8 mouse cellular contexts compared by ENCODE assay signal in genomic region chr14:78848941-78849911, GRCm38 (mm10). TPM values are rescaled to one million over a fixed set of nuclear protein-coding genes. Genes with fewer than 3 reads are reported as not detected.
DNase-seq lines count a peak whose midpoint lies in the region; ATAC-seq and TF ChIP-seq lines count a peak whose summit lies in the region.

Vwa8 (plus strand) TSS chr14:78849052.

- TF ChIP-seq POLR2A in bone marrow, adult 2 months (IDR thresholded peaks at IDR 0.05; ENCODE audit: borderline replicate concordance, control insufficient read depth, low read depth, low read length), result no peak; the same call in 1 of the 2 replicates
- no peak for TF ChIP-seq POLR2A in limb, embryonic 14.5 days (IDR thresholded peaks at IDR 0.05; ENCODE audit: borderline replicate concordance, extremely low read depth, insufficient read depth, insufficient read length)
- TF ChIP-seq POLR2A in spleen, adult 2 months (IDR thresholded peaks at IDR 0.05; ENCODE audit: low read depth, low read length), result no peak

- peak within 1 kb of the TSS; percentile 83 for H3K4me2 ChIP-seq in embryonic facial prominence, embryonic 15.5 days (replicated peaks)
- H3K4me2 ChIP-seq in limb, embryonic 14.5 days (replicated peaks; ENCODE audit: low read depth, low read length, severe bottlenecking), result peak within 1 kb of the TSS; percentile 81
- H3K4me2 ChIP-seq in midbrain, embryonic 16.5 days (ENCODE audit: low read length), result peak within 1 kb of the TSS; percentile 83

- H3K4me3 ChIP-seq in bone marrow, adult 2 months (replicated peaks; ENCODE audit: control insufficient read depth, low read depth, low read length), result peak within 1 kb of the TSS; percentile 86
- peak within 1 kb of the TSS; percentile 85 for H3K4me3 ChIP-seq in embryonic facial prominence, embryonic 15.5 days (replicated peaks)
- H3K4me3 ChIP-seq in limb, embryonic 14.5 days (replicated peaks; ENCODE audit: low read length), result peak within 1 kb of the TSS; percentile 90
- peak within 1 kb of the TSS; percentile 96 for H3K4me3 ChIP-seq in midbrain, embryonic 16.5 days (ENCODE audit: low read depth, low read length)
- H3K4me3 ChIP-seq in spleen, adult 2 months (ENCODE audit: extremely low read depth, insufficient read depth, insufficient read length), result peak within 1 kb of the TSS; percentile 99

- peak; percentile 52 for TF ChIP-seq CTCF in bone marrow, adult 2 months (IDR thresholded peaks at IDR 0.05; ENCODE audit: control insufficient read depth, insufficient read depth, low read length)
- TF ChIP-seq CTCF in spleen, adult 2 months (IDR thresholded peaks at IDR 0.05; ENCODE audit: extremely low read depth, insufficient read depth, insufficient read length, insufficient replicate concordance), result peak; percentile 44; the same call in 1 of the 2 replicates

- H3K4me1 ChIP-seq in bone marrow, adult 2 months (ENCODE audit: control insufficient read depth, insufficient read depth, low read length), result no peaks in the 10 kb centered on the region
- peaks cover 13% of the 10 kb centered on the region for H3K4me1 ChIP-seq in embryonic facial prominence, embryonic 15.5 days
- H3K4me1 ChIP-seq in limb, embryonic 14.5 days (ENCODE audit: control insufficient read depth, insufficient read depth, low read length), result peaks cover 8% of the 10 kb centered on the region
- H3K4me1 ChIP-seq in midbrain, embryonic 16.5 days (ENCODE audit: control insufficient read depth, insufficient read depth, low read length), result peaks cover 17% of the 10 kb centered on the region
- peaks cover 3% of the 10 kb centered on the region; the same call in 1 of the 2 replicates for H3K4me1 ChIP-seq in spleen, adult 2 months (ENCODE audit: control insufficient read depth, insufficient read depth, insufficient read length)

- WGBS in bone marrow, adult 2 months, result 1% methylated on average over 61 of the region's 61 CpGs
- WGBS in embryonic facial prominence, embryonic 15.5 days, result 2% methylated on average over 60 of the region's 61 CpGs
- WGBS in limb, embryonic 14.5 days, result 2% methylated on average over 42 of the region's 61 CpGs
- WGBS in midbrain, embryonic 16.5 days, result 2% methylated on average over 59 of the region's 61 CpGs
- 2% methylated on average over 61 of the region's 61 CpGs for WGBS in spleen, adult 2 months

- peak; percentile 90 for ATAC-seq in embryonic facial prominence, embryonic 15.5 days (ENCODE audit: insufficient number of reproducible peaks, low FRiP score, low TSS enrichment, low read depth)
- peak; percentile 92 for ATAC-seq in limb, embryonic 14.5 days (ENCODE audit: low FRiP score, low read depth)
- ATAC-seq in midbrain, embryonic 16.5 days, result peak; percentile 95

- DNase-seq in A20 (ENCODE audit: low read depth, low spot score), result peak; percentile 91
- peak; percentile 86 to 88 for DNase-seq in heart, adult 9 months (ENCODE audit: low spot score in 2 of 2)
- peak; percentile 96 for DNase-seq in kidney, adult 9 months
- peak; percentile 71 for DNase-seq in limb, embryonic 14.5 days (ENCODE audit: low spot score)
- peak; percentile 30 to 66 for DNase-seq in spleen, adult 2 months (ENCODE audit: low read depth in 1 of 2, low spot score in 2 of 2)

- peak within 1 kb of the TSS; percentile 86 for H3K9ac ChIP-seq in embryonic facial prominence, embryonic 15.5 days
- peak within 1 kb of the TSS; percentile 90 for H3K9ac ChIP-seq in limb, embryonic 14.5 days (ENCODE audit: low read depth, low read length, severe bottlenecking)
- H3K9ac ChIP-seq in midbrain, embryonic 16.5 days (ENCODE audit: low read depth, low read length), result peak within 1 kb of the TSS; percentile 98

- H3K27me3 ChIP-seq in embryonic facial prominence, embryonic 15.5 days, result no peaks in the 10 kb centered on the region
- no peaks in the 10 kb centered on the region for H3K27me3 ChIP-seq in limb, embryonic 14.5 days (ENCODE audit: control insufficient read depth, insufficient read depth, low read length)
- no peaks in the 10 kb centered on the region for H3K27me3 ChIP-seq in midbrain, embryonic 16.5 days (ENCODE audit: control insufficient read depth, insufficient read depth, low read depth, low read length)
- H3K27me3 ChIP-seq in spleen, adult 2 months (ENCODE audit: control insufficient read depth, insufficient read depth, low read length), result no peaks in the 10 kb centered on the region

- H3K36me3 ChIP-seq in embryonic facial prominence, embryonic 15.5 days, result no peaks in the 10 kb centered on the region
- H3K36me3 ChIP-seq in limb, embryonic 14.5 days (ENCODE audit: control insufficient read depth, insufficient read depth, low read length), result no peaks in the 10 kb centered on the region
- H3K36me3 ChIP-seq in midbrain, embryonic 16.5 days (ENCODE audit: control insufficient read depth, insufficient read depth, low read length), result no peaks in the 10 kb centered on the region
- no peaks in the 10 kb centered on the region for H3K36me3 ChIP-seq in spleen, adult 2 months (ENCODE audit: control insufficient read depth, insufficient read depth, low read length)

- peak within 1 kb of the TSS; percentile 50 for H3K27ac ChIP-seq in bone marrow, adult 2 months (ENCODE audit: control insufficient read depth, insufficient read depth, low read depth, low read length, poor library complexity)
- H3K27ac ChIP-seq in embryonic facial prominence, embryonic 15.5 days (replicated peaks), result peak within 1 kb of the TSS; percentile 87
- H3K27ac ChIP-seq in limb, embryonic 14.5 days (replicated peaks; ENCODE audit: low read depth, low read length), result peak within 1 kb of the TSS; percentile 81
- H3K27ac ChIP-seq in midbrain, embryonic 16.5 days (ENCODE audit: low read length), result peak within 1 kb of the TSS; percentile 85
- peak within 1 kb of the TSS; percentile 76 for H3K27ac ChIP-seq in spleen, adult 2 months (ENCODE audit: insufficient read depth, low read length)

- H3K9me3 ChIP-seq in embryonic facial prominence, embryonic 15.5 days (replicated peaks), result no peaks in the 10 kb centered on the region
- no peaks in the 10 kb centered on the region for H3K9me3 ChIP-seq in limb, embryonic 14.5 days (ENCODE audit: control insufficient read depth, low read length)
- H3K9me3 ChIP-seq in midbrain, embryonic 16.5 days (replicated peaks; ENCODE audit: control insufficient read depth, low read length, poor library complexity, severe bottlenecking), result no peaks in the 10 kb centered on the region

RNA-seq across cellular contexts. Expression of gene Vwa8, which starts in this region (rescaled TPM):
- polyA plus RNA-seq in bone marrow, adult 2 months (2011; ENCODE audit: insufficient read depth, insufficient read length, low replicate concordance, missing spikeins), result 3.2 and 7.6 TPM in 2 replicates
- polyA plus RNA-seq in embryonic facial prominence, embryonic 15.5 days (2015; fragmentation: Nextera tagmentation; extraction: Ambion mirVana), result 10.4 and 10.8 TPM in 2 replicates
- polyA plus RNA-seq in limb, embryonic 14.5 days (2012; rRNA removed), result 11.8 and 12.2 TPM in 2 replicates
- 12.2 and 14.0 TPM in 2 replicates for polyA plus RNA-seq in limb, embryonic 14.5 days (2014; fragmentation: Nextera tagmentation; extraction: Ambion mirVana)
- polyA plus RNA-seq in midbrain, embryonic 16.5 days (2015; fragmentation: Nextera tagmentation; extraction: Ambion mirVana), result 6.2 and 7.3 TPM in 2 replicates
- polyA plus RNA-seq in spleen, adult 2 months (2012; rRNA removed), result 4.4 and 4.9 TPM in 2 replicates

Comparison
In these comparisons a context has a peak if more than half of its experiments do, and no peak if none do; other contexts are left out.
1. Peak in every context shown above with its lines: DNase-seq, ATAC-seq, H3K4me3 ChIP-seq and H3K27ac ChIP-seq.